Mouse (Mus musculus) brain, embryonic 14.5 days (tissue): ENCODE data around the gene Fam160a2. TPM values are rescaled to one million over a fixed set of nuclear protein-coding genes. Genes with fewer than 3 reads are reported as not detected.
"Not testable (repeated sequence)": the region's sequence is repeated elsewhere in the genome, so short reads cannot be mapped to it uniquely, and the experiment has no call there.

Experiments used
- DNase-seq: peaks from one replicate; pipeline ENCODE4 v3.0.0-alpha.2; 2011; ENCODE audit warnings: low read depth
- CTCF ChIP-seq: fragments of 200-500 bp; IDR thresholded peaks from 2 replicates; pipeline ENCODE4 v1.5.1; 2012; ENCODE audit warnings: inconsistent platforms, mild to moderate bottlenecking, moderate library complexity, borderline replicate concordance; ENCODE audit not compliant: insufficient read depth, insufficient read length; ENCODE audit errors: extremely low read depth
- POLR2A ChIP-seq: fragments of 200-500 bp; IDR thresholded peaks from 2 replicates; pipeline ENCODE4 v1.6.1; 2012; ENCODE audit warnings: mild to moderate bottlenecking, inconsistent platforms, borderline replicate concordance; ENCODE audit not compliant: poor library complexity, insufficient read depth, insufficient read length, severe bottlenecking; ENCODE audit errors: extremely low read depth
- polyA plus RNA-seq: library from polyadenylated mRNA; depleted of rRNA; stranded (reverse); fragments of >200 nt; gene quantifications from 2 replicates; pipeline ENCODE4 v1.2.3, GENCODE M21; 2012; rRNA removed

The Fam160a2 gene
- polyA plus RNA-seq, 1 experiment = 41.6 TPM

GRCm38 (mm10) chr7:105373976-105374375 is 25.9 kb downstream of the Fam160a2 start:
- TF ChIP-seq POLR2A = no peak
- TF ChIP-seq CTCF = no peak
- DNase-seq = no peak

GRCm38 (mm10) chr7:105373509-105373908 is 26.3 kb downstream of the Fam160a2 start:
- TF ChIP-seq CTCF (no peak), POLR2A (no peak)
- DNase-seq = peak; percentile 1

DNA sequence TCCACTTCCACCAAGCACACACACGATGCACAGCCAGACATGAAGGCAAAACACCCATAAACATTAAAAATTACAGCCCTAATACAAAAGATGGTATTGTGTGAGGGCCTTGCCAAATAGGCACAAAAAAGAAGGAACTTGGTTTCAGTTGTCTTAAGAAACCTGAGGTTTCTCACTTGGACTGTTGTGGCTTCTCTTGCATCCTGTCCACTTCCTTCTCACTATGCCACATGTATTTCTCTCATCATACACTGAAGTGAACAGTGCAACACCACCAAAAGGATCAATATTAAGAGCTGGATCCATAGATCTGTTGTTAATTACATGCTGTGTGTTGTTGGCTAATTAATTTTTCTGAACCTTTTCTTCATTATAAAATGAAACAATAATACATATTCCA is 26.9 kb downstream of the Fam160a2 start:
- DNase-seq = no peak
- TF ChIP-seq CTCF (no peak), POLR2A (no peak)

- TF ChIP-seq POLR2A (no peak), CTCF (no peak)
These were observed 31.3 kb downstream of the Fam160a2 start for GRCm38 (mm10) chr7:105368521-105368920.

GRCm38 (mm10) chr7:105367930-105368329 is 31.9 kb downstream of the Fam160a2 start, which contains the start of gene Olfr692:
Gene Olfr692 (plus strand): TSS chr7:105368230.
- TF ChIP-seq POLR2A = no peak
- no peak for TF ChIP-seq CTCF
- DNase-seq = no peak

More at GRCm38 (mm10) chr7:105368521-105368920, 31.3 kb downstream of the Fam160a2 start:
- DNase-seq = no peak

GRCm38 (mm10) chr7:105367268-105367667 is 32.6 kb downstream of the Fam160a2 start:
- no peak for TF ChIP-seq POLR2A
- TF ChIP-seq CTCF = no peak
- DNase-seq = no peak

DNA sequence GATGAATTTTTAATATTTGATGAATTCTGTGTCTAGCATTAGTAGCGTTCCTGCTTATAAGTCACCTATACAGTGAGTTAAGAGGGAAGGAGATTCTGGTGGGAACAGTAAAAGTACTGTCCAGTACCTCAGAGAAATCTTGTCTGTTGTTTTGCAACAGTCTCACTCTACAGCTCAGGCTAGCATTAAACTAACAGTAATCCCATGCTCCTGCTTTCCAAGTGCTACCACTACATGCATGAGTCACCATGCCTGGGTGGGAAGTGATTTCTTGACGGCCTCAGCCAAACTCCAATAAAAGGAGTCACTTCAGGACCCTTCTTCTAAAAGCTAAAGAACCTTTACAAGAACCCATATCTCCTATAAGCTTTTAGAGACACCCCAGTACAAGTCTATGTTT is 38.1 kb downstream of the Fam160a2 start:
- no peak for DNase-seq
- no peak for TF ChIP-seq CTCF
- TF ChIP-seq POLR2A = no peak

GRCm38 (mm10) chr7:105356487-105356886 is 43.4 kb downstream of the Fam160a2 start:
- not testable (repeated sequence) for DNase-seq

DNA sequence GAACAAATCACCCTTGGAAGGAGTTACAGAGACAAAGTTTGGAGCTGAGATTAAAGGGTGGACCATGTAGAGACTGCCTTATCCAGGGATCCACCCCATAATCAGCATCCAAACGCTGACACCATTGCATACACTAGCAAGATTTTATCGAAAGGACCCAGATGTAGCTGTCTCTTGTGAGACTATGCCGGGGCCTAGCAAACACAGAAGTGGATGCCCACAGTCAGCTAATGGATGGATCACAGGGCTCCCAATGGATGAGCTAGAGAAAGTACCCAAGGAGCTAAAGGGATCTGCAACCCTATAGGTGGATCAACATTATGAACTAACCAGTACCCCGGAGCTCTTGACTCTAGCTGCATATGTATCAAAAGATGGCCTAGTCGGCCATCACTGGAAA is 43.8 kb downstream of the Fam160a2 start:
- not testable (repeated sequence) for DNase-seq

DNA sequence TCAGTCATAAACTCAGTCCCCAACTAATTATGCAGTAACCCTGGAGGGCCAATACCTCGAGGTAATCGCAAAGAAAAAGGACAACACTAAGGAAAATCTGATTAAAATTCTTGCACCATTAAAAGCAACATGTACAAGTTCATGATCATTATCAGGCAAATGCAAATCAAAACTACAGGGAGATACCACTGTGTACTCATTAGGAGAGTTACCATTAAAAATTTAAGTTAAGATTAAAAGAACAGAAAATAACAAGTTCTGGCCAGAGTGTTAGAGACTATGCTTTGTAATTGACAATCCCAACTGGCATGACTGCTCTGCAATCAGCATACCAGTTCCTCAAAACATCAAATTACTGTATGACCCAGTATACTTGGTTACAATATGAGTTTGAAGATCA is 57.1 kb downstream of the Fam160a2 start:
- DNase-seq = peak; percentile 4
- TF ChIP-seq CTCF (no peak), POLR2A (no peak)

GRCm38 (mm10) chr7:105342170-105342569 is 57.7 kb downstream of the Fam160a2 start, which contains the start of gene Olfr691:
Gene Olfr691 (minus strand): TSS chr7:105342270.
- no peak for DNase-seq
- TF ChIP-seq CTCF (no peak), POLR2A (no peak)

DNA sequence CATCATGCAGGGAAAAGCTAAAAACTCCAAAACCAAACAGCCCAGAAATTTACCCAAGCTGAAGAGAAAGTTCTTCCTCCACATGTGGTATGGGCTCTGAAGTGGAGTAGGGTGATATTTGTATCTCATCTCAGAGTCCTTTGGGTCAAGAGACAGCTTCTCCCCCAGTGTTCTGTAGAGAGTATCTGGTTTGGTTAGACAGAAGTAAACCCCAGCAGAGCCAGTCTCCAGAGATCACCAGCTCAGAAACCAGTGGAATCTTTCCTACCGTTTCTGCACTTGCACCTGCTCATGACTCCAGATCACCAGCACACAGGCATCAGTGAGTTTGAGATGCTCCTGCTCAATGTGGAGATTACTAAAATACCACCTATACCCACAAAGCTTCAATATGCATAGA is 65.8 kb downstream of the Fam160a2 start, which contains the start of gene Olfr690:
Olfr690 (minus strand) TSS at position 101 of the 400 bp plus-strand sequence.
- no peak for DNase-seq
- TF ChIP-seq CTCF (no peak), POLR2A (no peak)

- no peak for DNase-seq
- TF ChIP-seq POLR2A (no peak), CTCF (no peak)
These were observed 74.6 kb downstream of the Fam160a2 start for GRCm38 (mm10) chr7:105325302-105325701.

Other genes with a start within 250 kb of the Fam160a2 start
- not detected in 2 replicates for gene Olfr684, start 236.4 kb downstream of the Fam160a2 start, polyA plus RNA-seq
- not detected in 2 replicates for gene Olfr685, start 214.0 kb downstream of the Fam160a2 start, polyA plus RNA-seq
- gene Olfr686, start 192.6 kb downstream of the Fam160a2 start, polyA plus RNA-seq = not detected in 2 replicates
- not detected in 2 replicates for gene Olfr688, start 112.0 kb downstream of the Fam160a2 start, polyA plus RNA-seq
- gene Olfr689, start 88.9 kb downstream of the Fam160a2 start, polyA plus RNA-seq = not detected in 2 replicates
- gene Olfr690, start 66.0 kb downstream of the Fam160a2 start, polyA plus RNA-seq = 0.26 and 0.40 TPM in 2 replicates
- gene Olfr691, start 57.8 kb downstream of the Fam160a2 start, polyA plus RNA-seq = 0.31 and 0.40 TPM in 2 replicates
- not detected in 2 replicates for gene Olfr692, start 31.8 kb downstream of the Fam160a2 start, polyA plus RNA-seq
- not detected in 2 replicates for gene Gm5901, start 25.0 kb downstream of the Fam160a2 start, polyA plus RNA-seq
- gene Cnga4, start 4.5 kb upstream of the Fam160a2 start, polyA plus RNA-seq = 0.37 TPM in 2 replicates
- 2.1 and 3.0 TPM in 2 replicates for gene Cckbr, start 25.7 kb upstream of the Fam160a2 start, polyA plus RNA-seq
- 20.9 and 22.7 TPM in 2 replicates for gene Cavin3, start 82.2 kb upstream of the Fam160a2 start, polyA plus RNA-seq
- 51.2 and 59.6 TPM in 2 replicates for gene Smpd1, start 154.3 kb upstream of the Fam160a2 start, polyA plus RNA-seq
- gene Apbb1, start 181.6 kb upstream of the Fam160a2 start, polyA plus RNA-seq = 304 and 347 TPM in 2 replicates
- gene Hpx, start 200.1 kb upstream of the Fam160a2 start, polyA plus RNA-seq = 0.45 and 0.74 TPM in 2 replicates
- gene Trim3, start 233.5 kb upstream of the Fam160a2 start, polyA plus RNA-seq = 96.5 and 127 TPM in 2 replicates
- 101 and 145 TPM in 2 replicates for gene Timm10b, start 240.0 kb upstream of the Fam160a2 start, polyA plus RNA-seq
- gene Arfip2, start 240.4 kb upstream of the Fam160a2 start, polyA plus RNA-seq = 103 and 120 TPM in 2 replicates
- 73.1 and 134 TPM in 2 replicates for gene Gm45799, start 240.5 kb upstream of the Fam160a2 start, polyA plus RNA-seq